Mouse (Mus musculus) cortical plate, adult 2 months (tissue): ENCODE measurements around the gene Sema6d.

Experiments
- CTCF ChIP-seq: fragments of 200-500 bp; IDR thresholded peaks from 2 replicates; pipeline ENCODE4 v1.5.1; 2011; ENCODE audit warnings: mild to moderate bottlenecking, control low read depth, low read length; ENCODE audit not compliant: insufficient read depth; ENCODE audit errors: extremely low read depth
- POLR2A ChIP-seq: fragments of 200-500 bp; IDR thresholded peaks from 2 replicates; pipeline ENCODE4 v1.6.1; 2011; ENCODE audit warnings: mild to moderate bottlenecking, low read length, control low read depth; ENCODE audit not compliant: insufficient read depth; ENCODE audit errors: extremely low read depth

GRCm38 (mm10) chr2:124435382-124436002, 345.7 kb downstream of the Sema6d start:
- TF ChIP-seq CTCF (no peak), POLR2A (no peak)
